ENCODE assay signal across 8 mouse cellular contexts in the genomic region with DNA sequence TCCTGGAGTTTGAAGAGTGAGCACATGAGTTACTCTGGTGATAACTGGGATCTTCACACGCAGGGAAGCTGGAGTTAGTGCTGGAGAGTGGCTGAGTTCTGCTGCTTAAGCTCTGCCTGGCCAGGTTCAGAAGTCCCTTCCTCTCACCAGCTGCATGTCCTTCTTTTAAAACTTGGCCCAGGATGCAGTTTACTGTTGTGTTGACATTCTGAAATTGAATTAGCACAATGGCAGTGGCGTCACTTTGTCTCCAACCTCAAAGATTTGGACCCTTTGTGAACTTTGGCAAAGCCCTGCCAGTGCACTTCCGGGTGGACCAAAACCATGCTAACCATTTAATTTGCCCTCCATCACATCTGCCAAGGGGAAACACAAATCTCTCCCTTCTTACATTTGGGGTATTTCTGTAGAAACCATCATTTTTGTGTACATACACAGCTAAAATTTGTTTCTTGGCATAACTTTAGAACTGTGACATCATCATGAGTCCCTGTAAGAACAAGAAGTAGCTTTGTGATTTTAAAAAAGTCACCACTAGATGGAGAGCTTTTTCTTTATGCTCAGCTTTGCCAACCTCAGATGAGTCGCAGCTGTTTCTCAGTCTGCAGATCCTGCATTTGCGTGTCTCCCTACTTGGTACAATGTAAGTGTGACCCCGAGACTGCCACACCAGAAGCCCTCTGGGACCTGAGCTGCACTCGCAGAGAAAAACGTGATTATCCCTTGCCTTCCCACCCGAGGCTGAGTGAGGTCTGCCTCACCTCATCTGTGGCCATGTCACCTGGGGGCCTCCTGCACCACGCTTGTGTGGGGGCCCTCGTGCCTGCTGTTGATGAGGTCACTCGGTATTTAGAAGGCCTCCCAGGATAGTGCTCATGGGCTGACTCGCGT. TPM values are rescaled to one million over a fixed set of nuclear protein-coding genes. Genes with fewer than 3 reads are reported as not detected.
A peak's percentile ranks its signal among the peaks of the same experiment; 100 is the strongest.
DNase-seq lines count a peak whose midpoint lies in the region; ATAC-seq and TF ChIP-seq lines count a peak whose summit lies in the region.

No protein-coding gene starts in this region.

- peaks cover 14% of the 10 kb centered on the region for H3K4me1 ChIP-seq in heart, embryonic 15.5 days (replicated peaks)
- peaks cover 13% of the 10 kb centered on the region for H3K4me1 ChIP-seq in limb, embryonic 15.5 days
- H3K4me1 ChIP-seq in neural tube, embryonic 15.5 days = peaks cover 4% of the 10 kb centered on the region; the same call in 1 of the 2 replicates

- ATAC-seq in heart, embryonic 15.5 days (replicated peaks; ENCODE audit: insufficient number of reproducible peaks, insufficient read depth, low FRiP score, low read depth) = peak; percentile 32; the same call in 1 of the 2 replicates
- peak; percentile 26; the same call in 1 of the 2 replicates for ATAC-seq in limb, embryonic 15.5 days (ENCODE audit: insufficient number of reproducible peaks, low FRiP score, low TSS enrichment, low read depth)
- ATAC-seq in neural tube, embryonic 15.5 days (ENCODE audit: low FRiP score) = peak; percentile 61; the same call in 1 of the 2 replicates
- ATAC-seq in cerebellum, adult (ENCODE audit: insufficient number of reproducible peaks, low FRiP score, low TSS enrichment) = no peak

- peaks cover 48% of the 10 kb centered on the region for H3K36me3 ChIP-seq in heart, embryonic 15.5 days
- peaks cover 41% of the 10 kb centered on the region for H3K36me3 ChIP-seq in limb, embryonic 15.5 days
- peaks cover 47% of the 10 kb centered on the region for H3K36me3 ChIP-seq in neural tube, embryonic 15.5 days

- H3K4me3 ChIP-seq in heart, embryonic 15.5 days = no peak overlapping the region
- no peak overlapping the region for H3K4me3 ChIP-seq in limb, embryonic 15.5 days
- no peak overlapping the region for H3K4me3 ChIP-seq in neural tube, embryonic 15.5 days (replicated peaks)

- no peaks in the 10 kb centered on the region for H3K9me3 ChIP-seq in heart, embryonic 15.5 days (replicated peaks)
- H3K9me3 ChIP-seq in limb, embryonic 15.5 days = no peaks in the 10 kb centered on the region
- H3K9me3 ChIP-seq in neural tube, embryonic 15.5 days (replicated peaks) = no peaks in the 10 kb centered on the region

- no peak overlapping the region for H3K9ac ChIP-seq in heart, embryonic 15.5 days
- H3K9ac ChIP-seq in limb, embryonic 15.5 days = no peak overlapping the region
- no peak overlapping the region for H3K9ac ChIP-seq in neural tube, embryonic 15.5 days (replicated peaks)

- H3K4me2 ChIP-seq in heart, embryonic 15.5 days = no peak overlapping the region
- H3K4me2 ChIP-seq in limb, embryonic 15.5 days = no peak overlapping the region
- no peak overlapping the region for H3K4me2 ChIP-seq in neural tube, embryonic 15.5 days

- TF ChIP-seq CTCF in brain, embryonic 14.5 days (IDR thresholded peaks at IDR 0.05; ENCODE audit: borderline replicate concordance, extremely low read depth, insufficient read depth, insufficient read length) = peak; percentile 40; the same call in 1 of the 2 replicates

- WGBS in heart, embryonic 15.5 days = 46% methylated on average over 14 of the region's 14 CpGs
- WGBS in limb, embryonic 15.5 days = 47% methylated on average over 14 of the region's 14 CpGs
- 57% methylated on average over 14 of the region's 14 CpGs for whole genome bisulfite sequencing in neural tube, embryonic 15.5 days

- no peaks in the 10 kb centered on the region for H3K27me3 ChIP-seq in heart, embryonic 15.5 days
- H3K27me3 ChIP-seq in limb, embryonic 15.5 days = no peaks in the 10 kb centered on the region
- no peaks in the 10 kb centered on the region for H3K27me3 ChIP-seq in neural tube, embryonic 15.5 days (replicated peaks)

- no peak for TF ChIP-seq POLR2A in brain, embryonic 14.5 days (IDR thresholded peaks at IDR 0.05; ENCODE audit: borderline replicate concordance, extremely low read depth, insufficient read depth, insufficient read length, poor library complexity, severe bottlenecking)

- peak; percentile 29 for DNase-seq in right cerebral cortex, postnatal 4 days
- DNase-seq in right cerebral cortex, adult 18-20 months = no peak
- DNase-seq in brain, embryonic 14.5 days (ENCODE audit: low read depth) = peak; percentile 87
- no peak for DNase-seq in spleen, postnatal 14 days (ENCODE audit: low spot score in 2 of 2)

- peak overlapping the region; percentile 64 for H3K27ac ChIP-seq in heart, embryonic 15.5 days
- peak overlapping the region; percentile 63; the same call in 1 of the 2 replicates for H3K27ac ChIP-seq in limb, embryonic 15.5 days
- H3K27ac ChIP-seq in neural tube, embryonic 15.5 days (replicated peaks) = peak overlapping the region; percentile 28; the same call in 1 of the 2 replicates

RNA-seq across cellular contexts. Expression of a gene that starts 21.1 kb away (rescaled TPM):
- 281 and 315 TPM in 2 replicates for polyA plus RNA-seq in brain, embryonic 14.5 days (2012; rRNA removed)
- polyA plus RNA-seq in heart, embryonic 15.5 days (2015; fragmentation: Nextera tagmentation; extraction: Ambion mirVana) = 426 and 427 TPM in 2 replicates
- 309 and 355 TPM in 2 replicates for polyA plus RNA-seq in limb, embryonic 15.5 days (2015; fragmentation: Nextera tagmentation; extraction: Ambion mirVana)
- polyA plus RNA-seq in neural tube, embryonic 15.5 days (2015; fragmentation: Nextera tagmentation; extraction: Ambion mirVana) = 451 and 458 TPM in 2 replicates

RNA-seq across cellular contexts. Expression of a gene that starts 51.8 kb away (rescaled TPM):
- polyA plus RNA-seq in brain, embryonic 14.5 days (2012; rRNA removed) = 2.8 and 4.3 TPM in 2 replicates
- 3.7 and 4.0 TPM in 2 replicates for polyA plus RNA-seq in heart, embryonic 15.5 days (2015; fragmentation: Nextera tagmentation; extraction: Ambion mirVana)
- 7.2 and 8.2 TPM in 2 replicates for polyA plus RNA-seq in limb, embryonic 15.5 days (2015; fragmentation: Nextera tagmentation; extraction: Ambion mirVana)
- 6.6 and 8.0 TPM in 2 replicates for polyA plus RNA-seq in neural tube, embryonic 15.5 days (2015; fragmentation: Nextera tagmentation; extraction: Ambion mirVana)

RNA-seq across cellular contexts. Expression of a gene that starts 58.5 kb away (rescaled TPM):
- 7.1 and 10.2 TPM in 2 replicates for polyA plus RNA-seq in brain, embryonic 14.5 days (2012; rRNA removed)
- polyA plus RNA-seq in heart, embryonic 15.5 days (2015; fragmentation: Nextera tagmentation; extraction: Ambion mirVana) = 50.9 and 54.1 TPM in 2 replicates
- polyA plus RNA-seq in limb, embryonic 15.5 days (2015; fragmentation: Nextera tagmentation; extraction: Ambion mirVana) = 64.6 and 67.4 TPM in 2 replicates
- polyA plus RNA-seq in neural tube, embryonic 15.5 days (2015; fragmentation: Nextera tagmentation; extraction: Ambion mirVana) = 16.7 and 22.5 TPM in 2 replicates

Comparison
In these comparisons a context has a peak if more than half of its experiments do, and no peak if none do; other contexts are left out.
1. DNase-seq: peak in right cerebral cortex, postnatal 4 days (single experiment) and brain, embryonic 14.5 days (single experiment); none in right cerebral cortex, adult 18-20 months (single experiment) and spleen, postnatal 14 days (0 of 2).
2. Peak in every context shown above with its lines, with median percentiles within 50 percentile points of each other: H3K27ac ChIP-seq.